Mouse (Mus musculus) gastrocnemius, postnatal 36 days (tissue): Measurements from ENCODE around the gene Zfp870. TPM values are rescaled to one million over a fixed set of nuclear protein-coding genes. Genes with fewer than 3 reads are reported as not detected.
"Not testable (repeated sequence)": the region's sequence is repeated elsewhere in the genome, so short reads cannot be mapped to it uniquely, and the experiment has no call there.

Experiments used
- DNase-seq, 2 experiments: peaks; one replicate each; pipeline ENCODE4 v3.0.0; 2022
- intact Hi-C: fragments of 180-260 bp; cut with DNase I; formaldehyde crosslinking; loops from one replicate; pipeline ENCODE4 v1.15.1; 2025
- total RNA-seq, 2 experiments: library from RNA; stranded (reverse); gene quantifications; 2 replicates each; pipeline ENCODE4 v1.2.3; 2021

Zfp870 gene
- total RNA-seq, 2 experiments from 2014 or later: 3.8 to 6.8 TPM

- no peak for DNase-seq
- intact Hi-C loops: no loop called here
Observed at GRCm38 (mm10) chr17:32872696-32873095, 18.7 kb downstream of the Zfp870 start.

GRCm38 (mm10) chr17:32872091-32872490, 19.4 kb downstream of the Zfp870 start:
- DNase-seq: no peak
- intact Hi-C loops: no loop called here

GRCm38 (mm10) chr17:32871483-32871882, 20.0 kb downstream of the Zfp870 start:
- no peak for DNase-seq
- intact Hi-C loops: no loop called here

- intact Hi-C loops: loop anchor here (5.0 kb wide), 1 partner anchor 95 kb away; no protein-coding TSS in a partner anchor
- DNase-seq: not testable (repeated sequence)
Observed at GRCm38 (mm10) chr17:32867266-32867665, 24.2 kb downstream of the Zfp870 start.

GRCm38 (mm10) chr17:32856713-32857112, 34.7 kb downstream of the Zfp870 start:
- intact Hi-C loops, DNase-seq: not testable (repeated sequence)

- intact Hi-C loops: no loop called here
- DNase-seq: no peak
Observed at GRCm38 (mm10) chr17:32851581-32851980, 39.9 kb downstream of the Zfp870 start.

GRCm38 (mm10) chr17:32841388-32841787, 50.1 kb downstream of the Zfp870 start:
- intact Hi-C loops: no loop called here
- no peak for DNase-seq

GRCm38 (mm10) chr17:32839083-32839802, 52.2 kb downstream of the Zfp870 start:
- DNase-seq: no peak
- intact Hi-C loops: no loop called here

GRCm38 (mm10) chr17:32830418-32830782, 61.0 kb downstream of the Zfp870 start:
- DNase-seq: no peak
- intact Hi-C loops: no loop called here

- DNase-seq: peak; percentile 49 to 63
- intact Hi-C loops: no loop called here
Observed at GRCm38 (mm10) chr17:32829540-32830417, 61.7 kb downstream of the Zfp870 start, which contains the start of gene Zfp799. Gene Zfp799 (minus strand): TSS chr17:32830261.

Other genes starting within 250 kb of the Zfp870 start
- gene Cyp4f40, start 232.7 kb downstream of the Zfp870 start, total RNA-seq: not detected
- gene Cyp4f15, start 206.0 kb downstream of the Zfp870 start, total RNA-seq: not detected
- gene Zfp871, start 103.4 kb downstream of the Zfp870 start, total RNA-seq: 10 to 100 TPM; 16.9 to 21.8 TPM
- gene Zfp811, start 81.7 kb downstream of the Zfp870 start, total RNA-seq: under 1 TPM; 0.08 to 0.10 TPM
- gene Zfp799, start 61.4 kb downstream of the Zfp870 start, total RNA-seq: 1 to 10 TPM; 5.5 to 5.8 TPM
- under 1 TPM in 1 of 2 experiments, not detected in 1; 0.27 TPM for gene Cyp4f14, start 25.7 kb upstream of the Zfp870 start, total RNA-seq
- gene Cyp4f13, start 55.8 kb upstream of the Zfp870 start, total RNA-seq: 10 to 100 TPM in 1 of 2 experiments, 1 to 10 TPM in 1; 8.6 to 10.8 TPM
- 1 to 10 TPM; 1.3 to 1.5 TPM for gene Zfp472, start 74.2 kb upstream of the Zfp870 start, total RNA-seq
- 1 to 10 TPM; 3.1 to 5.4 TPM for gene Zfp952, start 101.5 kb upstream of the Zfp870 start, total RNA-seq
- gene Zfp763, start 141.8 kb upstream of the Zfp870 start, total RNA-seq: 1 to 10 TPM; 1.5 to 2.4 TPM
- gene 4921501E09Rik, start 176.4 kb upstream of the Zfp870 start, total RNA-seq: not detected
- 1 to 10 TPM; 3.1 to 4.8 TPM for gene Zfp563, start 197.7 kb upstream of the Zfp870 start, total RNA-seq
- gene Morc2b, start 248.0 kb upstream of the Zfp870 start, total RNA-seq: under 1 TPM; 0.07 to 0.20 TPM